Mouse (Mus musculus): Measurements from ENCODE around the gene Ptov1. TPM values are rescaled to one million over a fixed set of nuclear protein-coding genes. Genes with fewer than 3 reads are reported as not detected.

Ptov1 gene
- polyA plus RNA-seq, 1 experiment from 2014 or later = 502 TPM

GRCm38 (mm10) chr7:44826771-44827170 is 42.8 kb downstream of the Ptov1 start:
- WGBS = 85% methylated on average over 3 of the region's 3 CpGs
- ATAC-seq (ENCODE audit: low FRiP score, low read depth) = no peak
- Histone ChIP-seq H3K9me3 (no peaks in the 10 kb centered on the region), H3K27me3 (no peaks in the 10 kb centered on the region), H3K27ac (no peak overlapping the region), H3K9ac (no peak overlapping the region), H3K36me3 (peaks cover 64% of the 10 kb centered on the region), H3K4me1 (peaks cover 30% of the 10 kb centered on the region), H3K4me3 (no peak overlapping the region), H3K4me2 (replicated peaks) (no peak overlapping the region)

GRCm38 (mm10) chr7:44824872-44825271 is 44.7 kb downstream of the Ptov1 start:
- Histone ChIP-seq H3K4me1 (peaks cover 38% of the 10 kb centered on the region), H3K4me2 (replicated peaks) (no peak overlapping the region), H3K9ac (no peak overlapping the region), H3K4me3 (no peak overlapping the region), H3K9me3 (no peaks in the 10 kb centered on the region), H3K27me3 (no peaks in the 10 kb centered on the region), H3K27ac (no peak overlapping the region), H3K36me3 (peaks cover 47% of the 10 kb centered on the region)
- ATAC-seq (ENCODE audit: low FRiP score, low read depth) = no peak; the same call in 1 of the 2 replicates
- WGBS = 25% methylated on average over 3 of the region's 3 CpGs

GRCm38 (mm10) chr7:44823409-44823808 is 46.2 kb downstream of the Ptov1 start:
- WGBS = 51% methylated on average over 7 of the region's 7 CpGs
- H3K4me2 ChIP-seq (replicated peaks) = no peak overlapping the region
- H3K27ac ChIP-seq = no peak overlapping the region
- H3K9me3 ChIP-seq = no peaks in the 10 kb centered on the region
- peaks cover 32% of the 10 kb centered on the region for H3K36me3 ChIP-seq
- H3K9ac ChIP-seq = no peak overlapping the region
- H3K27me3 ChIP-seq = no peaks in the 10 kb centered on the region
- ATAC-seq (ENCODE audit: low FRiP score, low read depth) = no peak
- peaks cover 52% of the 10 kb centered on the region for H3K4me1 ChIP-seq
- no peak overlapping the region for H3K4me3 ChIP-seq

- no peak overlapping the region for H3K4me3 ChIP-seq
- no peak for ATAC-seq (ENCODE audit: low FRiP score, low read depth)
- no peak overlapping the region for H3K9ac ChIP-seq
- no peak overlapping the region for H3K4me2 ChIP-seq (replicated peaks)
- peaks cover 18% of the 10 kb centered on the region for H3K36me3 ChIP-seq
- no peaks in the 10 kb centered on the region for H3K27me3 ChIP-seq
- no peak overlapping the region for H3K27ac ChIP-seq
- WGBS = 88% methylated on average over 7 of the region's 7 CpGs
- no peaks in the 10 kb centered on the region for H3K9me3 ChIP-seq
- H3K4me1 ChIP-seq = peaks cover 67% of the 10 kb centered on the region
Observed at GRCm38 (mm10) chr7:44821666-44822448, 47.7 kb downstream of the Ptov1 start.

GRCm38 (mm10) chr7:44820525-44820924 is 49.1 kb downstream of the Ptov1 start:
- Histone ChIP-seq H3K4me1 (peaks cover 67% of the 10 kb centered on the region), H3K27me3 (no peaks in the 10 kb centered on the region), H3K4me2 (replicated peaks) (no peak overlapping the region), H3K9ac (peak overlapping the region; percentile 31), H3K27ac (no peak overlapping the region), H3K4me3 (no peak overlapping the region), H3K9me3 (no peaks in the 10 kb centered on the region), H3K36me3 (peaks cover 6% of the 10 kb centered on the region; the same call in 1 of the 2 replicates)
- ATAC-seq (ENCODE audit: low FRiP score, low read depth) = no peak
- 86% methylated on average over 3 of the region's 3 CpGs for whole genome bisulfite sequencing

GRCm38 (mm10) chr7:44819863-44820262 is 49.7 kb downstream of the Ptov1 start:
- ATAC-seq (ENCODE audit: low FRiP score, low read depth) = no peak
- Histone ChIP-seq H3K27me3 (no peaks in the 10 kb centered on the region), H3K4me3 (no peak overlapping the region), H3K9me3 (no peaks in the 10 kb centered on the region), H3K4me2 (replicated peaks) (peak overlapping the region; percentile 82; the same call in 1 of the 2 replicates), H3K9ac (no peak overlapping the region), H3K36me3 (peaks cover 4% of the 10 kb centered on the region; the same call in 1 of the 2 replicates), H3K4me1 (peaks cover 72% of the 10 kb centered on the region), H3K27ac (no peak overlapping the region)
- WGBS = 75% methylated on average over 5 of the region's 5 CpGs

- peak overlapping the region; percentile 76 for H3K4me3 ChIP-seq
Observed at GRCm38 (mm10) chr7:44819391-44819790, 50.2 kb downstream of the Ptov1 start.

GRCm38 (mm10) chr7:44818751-44819235 is 50.8 kb downstream of the Ptov1 start:
- Histone ChIP-seq H3K36me3 (peaks cover 12% of the 10 kb centered on the region), H3K4me1 (peaks cover 64% of the 10 kb centered on the region), H3K9ac (peak overlapping the region; percentile 94), H3K4me3 (peak overlapping the region; percentile 76), H3K9me3 (no peaks in the 10 kb centered on the region), H3K27me3 (no peaks in the 10 kb centered on the region), H3K27ac (peak overlapping the region; percentile 4; the same call in 1 of the 2 replicates), H3K4me2 (replicated peaks) (peak overlapping the region; percentile 82)
- WGBS = 44% methylated on average over 6 of the region's 6 CpGs
- no peak for ATAC-seq (ENCODE audit: low FRiP score, low read depth)

More at GRCm38 (mm10) chr7:44819391-44819790, 50.2 kb downstream of the Ptov1 start:
- WGBS = 96% methylated on average over 2 of the region's 2 CpGs
- no peak overlapping the region for H3K27ac ChIP-seq
- ATAC-seq (ENCODE audit: low FRiP score, low read depth) = no peak
- H3K9ac ChIP-seq = peak overlapping the region; percentile 94
- H3K4me2 ChIP-seq (replicated peaks) = peak overlapping the region; percentile 82
- peaks cover 6% of the 10 kb centered on the region; the same call in 1 of the 2 replicates for H3K36me3 ChIP-seq
- H3K4me1 ChIP-seq = peaks cover 70% of the 10 kb centered on the region
- H3K27me3 ChIP-seq = no peaks in the 10 kb centered on the region
- no peaks in the 10 kb centered on the region for H3K9me3 ChIP-seq

GRCm38 (mm10) chr7:44818164-44818563 is 51.4 kb downstream of the Ptov1 start:
- H3K36me3 ChIP-seq = peaks cover 14% of the 10 kb centered on the region
- H3K27ac ChIP-seq = no peak overlapping the region
- H3K9me3 ChIP-seq = no peaks in the 10 kb centered on the region
- H3K9ac ChIP-seq = peak overlapping the region; percentile 94
- ATAC-seq (ENCODE audit: low FRiP score, low read depth) = no peak
- H3K4me2 ChIP-seq (replicated peaks) = peak overlapping the region; percentile 82
- peak overlapping the region; percentile 76 for H3K4me3 ChIP-seq
- H3K27me3 ChIP-seq = no peaks in the 10 kb centered on the region
- WGBS = 46% methylated on average over 2 of the region's 2 CpGs
- H3K4me1 ChIP-seq = peaks cover 58% of the 10 kb centered on the region

- Histone ChIP-seq H3K4me2 (replicated peaks) (peak overlapping the region; percentile 82), H3K27me3 (no peaks in the 10 kb centered on the region), H3K9me3 (no peaks in the 10 kb centered on the region), H3K4me1 (peaks cover 53% of the 10 kb centered on the region), H3K36me3 (peaks cover 21% of the 10 kb centered on the region), H3K27ac (peak overlapping the region; percentile 33; the same call in 1 of the 2 replicates), H3K4me3 (peak overlapping the region; percentile 76), H3K9ac (peak overlapping the region; percentile 94)
- 24% methylated on average over 3 of the region's 3 CpGs for WGBS
- ATAC-seq (ENCODE audit: low FRiP score, low read depth) = no peak
Observed at GRCm38 (mm10) chr7:44817441-44817840, 52.1 kb downstream of the Ptov1 start.

GRCm38 (mm10) chr7:44816470-44817021 is 53.0 kb downstream of the Ptov1 start, which contains the start of gene Atf5:
TSS of gene Atf5 (minus strand) at chr7:44816658.
- Histone ChIP-seq H3K27ac (peak within 1 kb of the TSS; percentile 97), H3K4me3 (peak within 1 kb of the TSS; percentile 76), H3K9me3 (no peaks in the 10 kb centered on the region), H3K9ac (peak within 1 kb of the TSS; percentile 94), H3K36me3 (peaks cover 23% of the 10 kb centered on the region), H3K4me2 (replicated peaks) (peak within 1 kb of the TSS; percentile 82), H3K4me1 (peaks cover 52% of the 10 kb centered on the region), H3K27me3 (no peaks in the 10 kb centered on the region)
- peak; percentile 12; the same call in 1 of the 2 replicates for ATAC-seq (ENCODE audit: low FRiP score, low read depth)
- WGBS = under 1% methylated on average over 55 of the region's 57 CpGs
